Mouse (Mus musculus) olfactory bulb, adult 2 months (tissue): Measurements from ENCODE around the gene Olfr370. TPM values are rescaled to one million over a fixed set of nuclear protein-coding genes. Genes with fewer than 3 reads are reported as not detected.

Experiments
- H3K27ac ChIP-seq: fragments of 200-500 bp; 2 replicates; pipeline ENCODE4 v1.5.1; 2012; ENCODE audit warnings: low read depth, low read length; ENCODE audit not compliant: insufficient read depth
- H3K4me1 ChIP-seq: fragments of 200-500 bp; 2 replicates; pipeline ENCODE4 v1.6.1; 2012; ENCODE audit warnings: low read length; ENCODE audit not compliant: control insufficient read depth, insufficient read depth
- H3K4me3 ChIP-seq: fragments of 200-500 bp; 2 replicates; pipeline ENCODE4 v1.5.1; 2012; ENCODE audit warnings: mild to moderate bottlenecking, low read depth, low read length, moderate library complexity; ENCODE audit not compliant: insufficient read depth
- CTCF ChIP-seq: fragments of 200-500 bp; IDR thresholded peaks from 2 replicates; pipeline ENCODE4 v1.5.1; 2012; ENCODE audit warnings: low read depth, mild to moderate bottlenecking, low read length, moderate library complexity; ENCODE audit not compliant: insufficient read depth
- POLR2A ChIP-seq: fragments of 200-500 bp; IDR thresholded peaks from 2 replicates; pipeline ENCODE4 v1.6.1; 2012; ENCODE audit warnings: mild to moderate bottlenecking, low read depth, low read length, moderate library complexity; ENCODE audit not compliant: insufficient read depth
- WGBS: fragments of 180-500 bp; shearing (Covaris S2); methylation state at CpG from one replicate; pipeline ENCODE4 v1.1.7; 2018; 5-methylcytosine and 5-hydroxymethylcytosine counted together
- polyA plus RNA-seq: library from polyadenylated mRNA; stranded (reverse); fragments of >200 nt; gene quantifications from 2 replicates; pipeline ENCODE4 v1.2.4, GENCODE M21; 2012; ENCODE audit warnings: low replicate concordance; ENCODE audit not compliant: missing spikeins, insufficient read depth, insufficient read length

The Olfr370 gene
- polyA plus RNA-seq, 1 experiment: not detected

DNA sequence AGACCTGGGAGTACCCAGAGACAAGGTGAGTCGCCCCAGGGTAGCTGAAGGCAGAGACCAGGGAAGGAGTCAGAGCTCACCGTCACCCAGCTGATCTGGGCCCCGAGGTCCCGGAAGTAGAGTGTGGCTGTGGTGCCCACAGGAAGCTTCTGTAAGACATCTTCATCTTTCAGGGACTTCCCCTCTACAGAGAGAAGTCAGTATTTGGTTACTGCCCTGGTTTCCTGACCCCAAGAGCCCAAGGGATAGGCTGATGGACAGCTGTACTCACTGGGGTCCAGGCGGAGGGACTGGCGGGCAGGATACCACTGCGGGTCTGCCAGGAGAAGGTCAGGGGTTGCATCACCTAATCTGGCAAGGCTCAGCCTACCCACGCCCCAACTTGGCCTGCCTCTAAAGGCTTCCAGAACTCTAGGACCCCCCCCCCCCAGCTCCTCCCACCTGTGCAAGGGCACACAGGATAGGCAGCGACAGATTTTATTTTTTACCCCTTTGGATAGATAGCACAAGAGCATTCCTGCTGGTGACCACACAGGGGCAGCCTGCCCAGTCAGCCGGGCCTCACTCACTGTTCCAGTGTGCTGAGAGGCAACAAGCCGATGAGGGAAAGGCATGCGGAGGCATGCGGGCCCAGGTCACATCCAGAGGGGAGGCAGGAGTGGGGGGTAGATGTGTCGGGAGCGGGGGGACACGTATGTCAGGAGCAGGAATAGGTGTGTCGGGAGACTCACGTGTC, 37.7 kb downstream of the Olfr370 start:
- H3K4me3 ChIP-seq: no peak overlapping the region
- 80% methylated on average over 18 of the region's 18 CpGs for WGBS
- TF ChIP-seq POLR2A (no peak), CTCF (no peak)
- H3K4me1 ChIP-seq: peaks cover 61% of the 10 kb centered on the region
- no peak overlapping the region for H3K27ac ChIP-seq

DNA sequence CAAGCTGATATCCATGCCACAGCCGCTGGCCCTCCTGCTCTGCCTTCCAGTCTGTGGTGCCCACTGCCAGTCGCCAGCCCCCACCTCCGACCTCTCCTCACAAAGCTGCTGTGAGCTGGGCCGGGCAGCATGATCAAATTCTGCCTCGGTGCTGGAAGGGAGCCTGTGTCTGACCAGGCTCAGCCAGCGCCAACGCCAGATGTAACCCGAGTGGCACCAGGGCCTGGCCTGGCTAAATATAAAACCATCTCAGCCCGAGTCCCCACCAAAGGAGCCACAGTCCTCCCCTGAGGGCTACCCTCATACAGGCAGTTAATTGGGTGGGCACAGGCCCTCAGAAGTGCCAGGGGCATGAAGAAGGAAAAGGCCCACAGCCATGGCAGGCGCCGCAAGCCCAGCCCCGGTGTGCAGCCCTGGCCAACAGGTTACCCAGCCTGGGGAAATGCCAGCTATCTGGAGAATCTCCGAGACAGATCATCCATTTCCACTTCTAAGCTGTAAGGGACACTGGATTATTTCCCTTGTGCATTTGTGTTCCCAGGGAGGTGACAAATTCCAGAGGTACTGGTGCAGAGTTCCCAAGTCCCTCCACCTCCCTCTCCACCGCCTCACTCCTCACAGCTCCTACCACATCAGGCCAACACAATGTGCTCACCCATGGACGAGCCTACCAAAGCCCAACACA, 39.2 kb downstream of the Olfr370 start:
- H3K4me1 ChIP-seq: peaks cover 66% of the 10 kb centered on the region
- no peak overlapping the region; the same call in 1 of the 2 replicates for H3K27ac ChIP-seq
- 43% methylated on average over 15 of the region's 15 CpGs for WGBS
- no peak overlapping the region for H3K4me3 ChIP-seq
- TF ChIP-seq CTCF (no peak), POLR2A (no peak)

DNA sequence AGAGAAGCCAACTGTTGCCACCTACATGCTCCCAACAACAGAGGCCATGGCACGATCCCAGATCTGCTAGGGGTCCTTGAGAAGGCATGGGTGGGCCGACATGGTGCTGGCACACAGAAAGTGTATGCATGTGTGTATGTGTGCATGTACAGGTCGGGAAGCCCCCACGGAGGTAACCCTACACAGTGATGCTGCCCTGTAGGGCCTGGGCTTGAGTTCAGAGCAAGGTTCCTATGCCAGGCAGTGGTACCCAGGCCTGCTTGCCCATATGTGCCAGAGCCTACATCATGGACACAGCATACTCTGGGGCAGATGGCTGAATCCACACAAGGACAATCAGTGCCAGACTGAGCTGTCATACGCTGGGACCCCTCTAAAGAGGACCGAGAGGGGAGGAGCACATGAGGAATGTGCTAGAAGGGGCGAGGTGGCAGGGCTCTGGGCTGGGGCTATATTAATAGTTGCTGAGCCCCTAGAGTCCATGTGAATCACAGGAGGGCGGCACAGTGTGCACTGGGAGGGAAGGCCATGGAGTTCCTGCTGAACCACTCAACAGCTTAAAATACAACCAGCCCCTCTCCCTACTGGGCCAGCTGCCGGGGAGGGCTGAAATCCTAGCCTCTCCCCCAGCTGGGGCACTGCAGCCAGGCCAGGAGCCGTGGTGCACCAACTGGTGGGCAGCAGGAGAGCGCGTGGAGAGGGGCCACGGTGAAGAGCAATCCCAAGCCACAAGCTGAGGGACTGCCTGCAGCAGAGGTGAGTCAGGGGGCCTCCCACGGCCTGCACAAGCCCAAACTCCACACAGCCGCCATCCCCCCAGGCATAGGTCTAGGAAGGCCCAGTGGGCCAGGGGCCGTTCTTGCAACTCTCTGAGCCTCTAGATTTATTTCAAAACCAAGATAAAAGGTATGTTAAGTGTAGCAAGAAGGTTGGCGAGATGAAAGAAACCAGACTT, 40.3 kb downstream of the Olfr370 start:
- H3K4me1 ChIP-seq: peaks cover 71% of the 10 kb centered on the region
- peak overlapping the region; percentile 48 for H3K27ac ChIP-seq
- 48% methylated on average over 17 of the region's 17 CpGs for whole genome bisulfite sequencing
- no peak overlapping the region for H3K4me3 ChIP-seq
- TF ChIP-seq CTCF: no peak
- TF ChIP-seq POLR2A: no peak

DNA sequence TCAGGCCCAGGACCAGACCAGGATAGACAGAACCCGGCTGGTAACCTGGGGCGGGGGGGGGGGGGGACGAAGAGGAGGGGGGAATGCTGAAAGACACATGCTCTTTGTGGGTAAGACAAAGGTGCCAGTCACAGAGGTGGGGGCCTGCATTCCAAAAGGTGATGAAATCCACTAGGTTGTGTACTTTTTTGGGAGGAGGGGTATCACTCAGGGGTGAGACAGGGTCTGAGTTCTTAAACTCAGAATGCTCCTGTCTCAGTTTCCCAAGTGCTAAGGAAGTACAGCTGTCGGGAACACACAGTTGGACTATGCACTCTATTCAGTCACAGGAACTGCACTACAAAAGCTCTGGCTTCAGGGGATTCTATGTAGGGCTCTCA, 40.9 kb downstream of the Olfr370 start:
- Histone ChIP-seq H3K27ac (no peak overlapping the region), H3K4me3 (no peak overlapping the region), H3K4me1 (peaks cover 73% of the 10 kb centered on the region)
- no peak for TF ChIP-seq CTCF
- TF ChIP-seq POLR2A: no peak
- WGBS: 59% methylated on average over 3 of the region's 4 CpGs

DNA sequence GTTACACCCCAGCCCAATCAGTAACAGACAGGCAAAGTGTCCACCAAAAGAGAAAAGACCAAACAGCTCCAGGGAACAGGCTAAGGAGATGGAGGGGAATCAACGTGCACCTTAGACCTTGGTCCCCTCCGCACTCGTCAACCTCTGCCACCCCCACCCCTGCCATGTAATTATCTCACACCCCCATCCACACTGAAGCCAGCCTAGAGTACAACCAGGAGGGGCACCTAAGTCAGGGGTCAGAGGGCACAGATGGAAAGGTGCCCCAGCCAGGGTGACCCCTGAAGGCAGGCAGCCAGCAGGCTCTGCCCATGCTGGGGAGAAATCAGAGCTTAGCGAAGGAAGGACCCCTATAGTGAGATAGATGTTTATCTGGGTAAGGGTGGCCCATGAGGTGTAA, 41.3 kb downstream of the Olfr370 start:
- Histone ChIP-seq H3K27ac (0 out of 2 replicates have a peak overlapping the region, but pooled peaks have one; percentile 28), H3K4me3 (no peak overlapping the region), H3K4me1 (peaks cover 73% of the 10 kb centered on the region)
- no peak for TF ChIP-seq POLR2A
- WGBS: 47% methylated on average over 4 of the region's 4 CpGs

DNA sequence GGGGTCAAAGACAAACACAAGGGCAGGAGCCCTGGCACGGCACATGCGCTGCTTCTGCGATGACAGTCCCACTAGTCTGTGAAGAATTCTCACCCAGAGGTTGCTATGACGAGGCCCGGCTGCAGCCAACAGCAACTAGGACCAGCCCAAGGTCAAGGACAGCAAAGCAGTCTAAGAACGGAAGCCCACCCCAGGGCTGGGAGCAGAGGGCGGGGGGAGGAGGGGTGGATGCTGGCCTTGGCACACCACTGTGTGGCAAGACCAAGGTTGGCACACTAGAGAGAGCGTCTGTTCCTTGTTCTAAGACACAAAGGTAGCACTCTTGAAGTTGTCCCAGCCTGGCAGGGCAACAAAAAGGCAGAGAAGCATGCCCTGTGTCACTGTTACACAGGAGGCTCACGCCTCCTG, 41.8 kb downstream of the Olfr370 start:
- 0 out of 2 replicates have a peak overlapping the region, but pooled peaks have one; percentile 28 for H3K27ac ChIP-seq
- TF ChIP-seq POLR2A (no peak), CTCF (no peak)
- WGBS: 28% methylated on average over 9 of the region's 9 CpGs

DNA sequence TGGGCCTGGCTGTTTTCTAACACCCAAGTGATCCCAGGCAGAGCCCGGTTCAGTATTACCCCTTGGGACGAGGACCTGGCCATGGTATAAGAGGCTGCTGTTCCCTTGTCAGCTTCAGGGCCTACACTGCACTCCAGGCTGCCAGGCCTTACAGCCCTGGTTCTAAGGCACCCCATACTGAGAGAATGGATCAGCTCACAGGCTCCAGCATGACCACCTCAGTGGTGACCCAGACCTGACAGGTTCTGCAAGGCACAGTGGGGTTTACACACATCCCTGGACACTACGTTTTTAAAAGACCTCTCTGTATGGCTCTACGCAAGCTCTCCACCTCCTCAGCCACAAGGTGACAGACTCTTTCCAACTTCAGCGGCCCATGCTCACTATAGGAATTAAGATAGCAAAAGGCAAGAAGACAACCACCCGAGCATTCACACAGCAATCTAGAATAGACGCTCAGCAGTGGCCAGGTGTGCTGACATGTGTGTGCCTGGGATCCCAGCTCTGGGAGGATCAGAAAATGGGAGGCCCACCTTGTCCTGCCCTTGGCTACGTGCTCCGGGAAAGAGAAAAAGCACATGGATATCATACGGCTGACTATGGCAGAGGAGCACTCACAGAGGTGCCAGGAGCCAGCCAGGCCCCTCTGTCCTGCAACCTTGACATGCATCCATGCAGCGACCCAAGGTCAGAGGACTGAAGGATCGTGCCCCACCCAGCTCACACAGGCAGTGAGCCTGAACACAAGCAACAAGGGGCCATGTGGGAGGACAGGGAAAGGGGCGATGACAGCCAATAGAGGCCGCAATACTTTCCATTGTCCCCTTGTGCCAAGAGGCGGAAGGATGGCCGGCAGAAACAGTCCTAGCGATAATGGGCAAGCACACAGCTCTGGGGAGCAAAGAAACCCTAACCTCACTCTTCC, 42.8 kb downstream of the Olfr370 start:
- Histone ChIP-seq H3K4me1 (peaks cover 79% of the 10 kb centered on the region), H3K27ac (0 out of 2 replicates have a peak overlapping the region, but pooled peaks have one; percentile 9), H3K4me3 (no peak overlapping the region)
- WGBS: 56% methylated on average over 17 of the region's 17 CpGs
- TF ChIP-seq POLR2A (no peak), CTCF (no peak)

More for the DNA sequence above, 41.8 kb downstream of the Olfr370 start:
- Histone ChIP-seq H3K4me3 (no peak overlapping the region), H3K4me1 (peaks cover 77% of the 10 kb centered on the region)

DNA sequence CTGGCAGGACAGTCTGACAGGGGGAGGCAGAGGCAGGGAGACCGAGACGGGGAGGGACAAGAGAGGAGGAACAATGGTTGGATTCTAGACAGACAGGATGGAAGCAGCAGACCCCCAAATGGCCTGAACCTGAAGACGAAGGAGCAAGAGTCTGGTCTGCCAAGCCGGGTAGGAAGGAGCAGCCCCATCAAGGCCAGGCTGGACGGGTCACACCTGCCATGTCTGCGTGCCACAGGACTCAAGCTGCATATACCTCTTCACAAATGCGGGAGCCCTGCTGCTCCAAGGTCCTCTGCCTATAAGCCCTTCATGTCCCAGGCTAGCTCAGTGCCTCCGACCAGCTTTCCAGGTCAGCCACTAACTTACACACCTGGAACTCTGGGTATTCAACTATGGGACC, 44.1 kb downstream of the Olfr370 start:
- Histone ChIP-seq H3K27ac (no peak overlapping the region), H3K4me1 (peaks cover 71% of the 10 kb centered on the region), H3K4me3 (no peak overlapping the region)
- 87% methylated on average over 8 of the region's 8 CpGs for WGBS
- TF ChIP-seq POLR2A (no peak), CTCF (no peak)
